Mouse (Mus musculus) heart, adult 2 months (tissue): ENCODE data around the gene Ube2s.

Experiments
- CTCF ChIP-seq: fragments of 200-600 bp; IDR thresholded peaks from 2 replicates; pipeline ENCODE4 v1.8.1; 2022; ENCODE audit warnings: antibody characterized with exemption, mild to moderate bottlenecking, moderate library complexity
- POLR2A ChIP-seq: fragments of 200-500 bp; IDR thresholded peaks from 2 replicates; pipeline ENCODE4 v1.6.1; 2011; ENCODE audit warnings: mild to moderate bottlenecking, low read depth, low read length, control low read depth; ENCODE audit not compliant: insufficient read depth

GRCm38 (mm10) chr7:4793674-4794073 is 18.7 kb downstream of the Ube2s start:
- no peak for TF ChIP-seq POLR2A
- no peak for TF ChIP-seq CTCF
